8 mouse cellular contexts compared by ENCODE assay signal in the genomic region with DNA sequence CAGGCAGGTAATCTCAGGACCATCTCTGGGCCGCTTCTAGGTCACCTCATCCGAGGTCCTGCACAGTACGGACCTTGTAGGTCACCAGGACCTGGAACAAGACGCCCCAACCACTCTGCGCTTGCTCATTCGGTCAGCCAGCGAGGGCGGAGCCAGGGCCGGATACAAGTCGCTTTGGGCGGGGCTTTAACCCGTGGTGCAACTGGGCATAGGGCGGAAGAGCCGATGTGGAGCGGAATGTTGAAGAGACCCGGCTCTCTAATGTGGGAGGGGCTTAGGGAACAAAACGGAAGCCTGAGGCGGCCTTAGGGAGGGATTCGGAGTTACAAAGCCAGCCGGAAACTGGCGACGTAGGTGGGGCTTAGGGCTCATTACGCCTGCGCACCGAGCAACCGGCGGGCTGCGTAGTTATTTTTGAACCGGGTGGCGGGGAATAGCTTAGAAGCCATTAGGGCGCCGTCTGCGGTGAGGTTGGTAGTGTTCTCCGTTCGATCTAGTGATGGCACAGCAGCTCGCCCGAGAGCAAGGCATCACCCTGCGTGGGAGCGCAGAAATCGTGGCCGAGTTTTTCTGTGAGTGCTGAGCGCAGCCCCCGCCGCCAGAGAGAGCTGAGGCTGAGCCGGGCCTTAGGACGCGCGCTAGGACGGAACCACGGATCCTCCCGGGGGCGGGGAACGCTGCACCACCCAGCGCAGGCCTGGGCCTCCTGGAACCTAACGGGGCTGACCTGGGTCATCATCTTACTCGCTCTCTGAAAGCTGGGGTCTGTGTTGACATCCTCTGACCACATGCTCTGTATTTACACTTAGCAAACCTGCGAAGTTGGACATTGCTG. TPM values are rescaled to one million over a fixed set of nuclear protein-coding genes. Genes with fewer than 3 reads are reported as not detected.
DNase-seq lines count a peak whose midpoint lies in the region; ATAC-seq lines count a peak whose summit lies in the region.

Gene Mad2l1 (plus strand): TSS at position 363 of the 835 bp plus-strand sequence.

- no peaks in the 10 kb centered on the region for H3K27me3 ChIP-seq in intestine, embryonic 14.5 days (replicated peaks; ENCODE audit: control insufficient read depth, insufficient read depth, low read length)

- intact Hi-C loops in left cerebral cortex, postnatal 14 days (cut with DNase I), result no loop called here

- DNase-seq in adrenal gland, adult 18-20 months (ENCODE audit: low spot score in 2 of 2), result peak; percentile 92
- DNase-seq in embryo, embryonic 11 days, result peak; percentile 100
- DNase-seq in gastrocnemius, postnatal 25 days, result peak; percentile 97
- DNase-seq in intestine, embryonic 14.5 days (ENCODE audit: low spot score), result peak; percentile 93
- peak; percentile 96 to 98 for DNase-seq in left cerebral cortex, postnatal 14 days (ENCODE audit: low spot score in 2 of 2)
- peak; percentile 99 for DNase-seq in mesoderm, embryonic 11.5 days (ENCODE audit: low read depth, low spot score)
- peak; percentile 95 to 97 for DNase-seq in right cerebral cortex, postnatal 36 days (ENCODE audit: low spot score in 2 of 2)
- peak; percentile 97 for DNase-seq in yolk sac, embryonic 10.5 days (ENCODE audit: low spot score)

- H3K4me2 ChIP-seq in intestine, embryonic 14.5 days (ENCODE audit: low read length), result peak within 1 kb of the TSS; percentile 74

- peak within 1 kb of the TSS; percentile 73 for H3K9ac ChIP-seq in intestine, embryonic 14.5 days (ENCODE audit: low read length)

- H3K4me1 ChIP-seq in intestine, embryonic 14.5 days (replicated peaks; ENCODE audit: control insufficient read depth, insufficient read depth, low read length), result peaks cover 10% of the 10 kb centered on the region; the same call in 1 of the 2 replicates

- under 1% methylated on average over 57 of the region's 57 CpGs for WGBS in intestine, embryonic 14.5 days

- H3K4me3 ChIP-seq in intestine, embryonic 14.5 days (ENCODE audit: low read depth, low read length), result peak within 1 kb of the TSS; percentile 79

- peak; percentile 100 for ATAC-seq in intestine, embryonic 14.5 days (replicated peaks; ENCODE audit: low FRiP score, low TSS enrichment, low read depth)

- peak within 1 kb of the TSS; percentile 77 for H3K27ac ChIP-seq in intestine, embryonic 14.5 days (ENCODE audit: low read depth)

- H3K9me3 ChIP-seq in intestine, embryonic 14.5 days (ENCODE audit: control insufficient read depth, low read length), result no peaks in the 10 kb centered on the region

- H3K36me3 ChIP-seq in intestine, embryonic 14.5 days (ENCODE audit: control insufficient read depth, insufficient read depth, low read length), result peaks cover 18% of the 10 kb centered on the region

RNA-seq across cellular contexts. Expression of gene Mad2l1, which starts in this region (rescaled TPM):
- 1 to 10 TPM; 3.7 to 4.2 TPM for total RNA-seq in adrenal gland, adult 18-20 months (2021)
- total RNA-seq in gastrocnemius, postnatal 25 days (2021), result 1 to 10 TPM; 1.5 to 1.7 TPM
- polyA plus RNA-seq in intestine, embryonic 14.5 days (2014; fragmentation: Nextera tagmentation; extraction: Ambion mirVana), result 99.8 and 103 TPM in 2 replicates
- 10 to 100 TPM; 10.1 to 12.5 TPM for total RNA-seq in left cerebral cortex, postnatal 14 days (2021)

Comparison
In these comparisons a context has a peak if more than half of its experiments do, and no peak if none do; other contexts are left out.
1. Peak in every context shown above with its lines: DNase-seq, ATAC-seq, H3K4me3 ChIP-seq and H3K27ac ChIP-seq.